Mouse (Mus musculus) spleen, adult 12 weeks (tissue): ENCODE results near the gene Gm17677.

Source experiments
- DNase-seq: peaks from one replicate; pipeline ENCODE4 v3.0.0; 2022; ENCODE audit warnings: low spot score

The Gm17677 gene

GRCm38 (mm10) chr9:35740749-35741148 lies at the start of gene Gm17677:
TSS of gene Gm17677 (plus strand) at chr9:35741049.
- DNase-seq, result no peak

- no peak for DNase-seq
Observed at GRCm38 (mm10) chr9:35691924-35692323, 48.9 kb upstream of the Gm17677 start.

GRCm38 (mm10) chr9:35707265-35707664 lies 33.6 kb upstream of the Gm17677 start:
- no peak for DNase-seq

- no peak for DNase-seq
Observed at GRCm38 (mm10) chr9:35756843-35757242, 16.0 kb downstream of the Gm17677 start.

GRCm38 (mm10) chr9:35778009-35778408 lies 37.2 kb downstream of the Gm17677 start, which contains the start of gene Gm17727:
TSS of gene Gm17727 (minus strand) at chr9:35778109.
- no peak for DNase-seq

- no peak for DNase-seq
Observed at GRCm38 (mm10) chr9:35790001-35790400, 49.2 kb downstream of the Gm17677 start, which contains the start of the genes Gm27235 and D730048I06Rik. TSS of gene Gm27235 (minus strand) at chr9:35790101. TSS of gene D730048I06Rik (minus strand) at chr9:35790112.
